Mouse (Mus musculus): ENCODE measurements around the gene Lrrc27. TPM values are rescaled to one million over a fixed set of nuclear protein-coding genes. Genes with fewer than 3 reads are reported as not detected.

Lrrc27 gene
- polyA plus RNA-seq, 1 experiment from 2014 or later, result 94.3 TPM

DNA sequence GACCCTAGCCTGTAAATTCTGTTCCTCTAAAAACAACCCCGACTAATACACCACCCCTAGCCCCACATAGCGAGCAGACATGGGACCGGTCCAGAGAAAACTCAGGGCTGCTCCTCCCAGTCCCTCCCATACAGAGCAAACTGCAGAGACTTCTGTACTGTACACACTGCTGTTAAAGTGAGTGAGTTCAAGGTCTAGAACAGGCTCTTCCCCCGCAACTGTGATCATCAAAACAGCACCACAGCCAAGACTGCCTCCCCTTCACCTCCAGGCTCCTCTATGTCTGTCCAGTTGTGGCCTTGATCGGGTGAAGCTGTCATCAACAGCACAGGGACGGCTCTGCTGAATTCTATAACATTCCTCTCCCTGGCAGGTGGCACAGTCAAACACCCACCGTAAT, 75.8 kb downstream of the Lrrc27 start:
- Histone ChIP-seq H3K79me2 (ENCODE audit: inconsistent target) (no peaks in the 10 kb centered on the region), H3K4me3 (ENCODE audit: inconsistent target) (no peak overlapping the region), H3K27ac (no peak overlapping the region), H3K36me3 (ENCODE audit: inconsistent target) (no peaks in the 10 kb centered on the region)
- 96% methylated on average over 7 of the region's 7 CpGs for WGBS (ENCODE audit: missing documents)

Other genes starting within 250 kb of the Lrrc27 start
- not detected in 3 replicates for gene Dpysl4, start 127.0 kb upstream of the Lrrc27 start, polyA plus RNA-seq (2018)
- gene Stk32c, start 319 bp downstream of the Lrrc27 start, polyA plus RNA-seq (2018), result 0.17 to 0.21 TPM (median 0.19 TPM) in 3 replicates
- 25.2 to 32.3 TPM (median 28.0 TPM) in 3 replicates for gene Pwwp2b, start 35.5 kb downstream of the Lrrc27 start, polyA plus RNA-seq (2018)
- 9.4 to 13.1 TPM (median 11.2 TPM) in 3 replicates for gene Inpp5a, start 176.1 kb downstream of the Lrrc27 start, polyA plus RNA-seq (2018)

All from macrophage (primary cell).